Mouse (Mus musculus): Measurements from ENCODE around the gene Ccdc63. TPM values are rescaled to one million over a fixed set of nuclear protein-coding genes. Genes with fewer than 3 reads are reported as not detected.

Gene Ccdc63
- total RNA-seq, 1 experiment: 2.2 TPM

GRCm38 (mm10) chr5:122071997-122072396, 68.6 kb downstream of the Ccdc63 start:
- Histone ChIP-seq H3K4me3 (ENCODE audit: insufficient read depth in 1 of 2, low read depth in 1 of 2, low read length in 2 of 2, poor library complexity in 1 of 2, severe bottlenecking in 1 of 2) (no peak overlapping the region), H3K9me3 (ENCODE audit: control insufficient read depth, insufficient read depth, low read depth, low read length) (no peaks in the 10 kb centered on the region), H3K27ac (ENCODE audit: insufficient read depth, low read depth, low read length, poor library complexity, severe bottlenecking) (0 out of 2 replicates have a peak overlapping the region, but pooled peaks have one; percentile 24), H3K9ac (ENCODE audit: insufficient read depth, low read depth, low read length, poor library complexity, severe bottlenecking) (peak overlapping the region; percentile 37; the same call in 1 of the 2 replicates), H3K36me3 (ENCODE audit: control insufficient read depth, insufficient read depth, low read length, poor library complexity, severe bottlenecking) (no peaks in the 10 kb centered on the region), H3K4me1 (ENCODE audit: control insufficient read depth in 2 of 2, insufficient read depth in 2 of 2, low read length in 2 of 2, poor library complexity in 1 of 2) (peaks cover 4 to 19% of the 10 kb centered on the region in 2 experiments; a peak in 3 of 4 replicates)
- in situ Hi-C loops (cut with MboI; ENCODE audit: low sequenced_read_pairs in 2 of 2, unreplicated experiment in 2 of 2): no loop called here
- TF ChIP-seq ZC3H11A (IDR thresholded peaks at IDR 0.05; ENCODE audit: borderline replicate concordance, low read depth, low read length) (no peak), CHD2 (IDR thresholded peaks at IDR 0.05; ENCODE audit: low read depth, low read length) (peak; percentile 57; the same call in 1 of the 2 replicates)
- DNase-seq (ENCODE audit: low read depth, low spot score): no peak

GRCm38 (mm10) chr5:122070963-122071800, 69.4 kb downstream of the Ccdc63 start:
- H3K27ac ChIP-seq (ENCODE audit: insufficient read depth, low read depth, low read length, poor library complexity, severe bottlenecking): no peak overlapping the region; the same call in 1 of the 2 replicates
- DNase-seq (ENCODE audit: low read depth, low spot score): no peak
- TF ChIP-seq ZNF384 (IDR thresholded peaks at IDR 0.05; ENCODE audit: low read depth, low read length): no peak
- TF ChIP-seq CHD2 (IDR thresholded peaks at IDR 0.05; ENCODE audit: low read depth, low read length): no peak

GRCm38 (mm10) chr5:122068563-122068962, 72.1 kb downstream of the Ccdc63 start:
- in situ Hi-C loops (cut with MboI; ENCODE audit: low sequenced_read_pairs in 2 of 2, unreplicated experiment in 2 of 2): loop anchor here in 1 of 2 experiments (10.0 kb wide), 1 partner anchor 204 kb away; no protein-coding TSS in a partner anchor
- TF ChIP-seq ZC3H11A (IDR thresholded peaks at IDR 0.05; ENCODE audit: borderline replicate concordance, low read depth, low read length): no peak
- no peak for TF ChIP-seq CHD2 (IDR thresholded peaks at IDR 0.05; ENCODE audit: low read depth, low read length)
- TF ChIP-seq ZNF384 (IDR thresholded peaks at IDR 0.05; ENCODE audit: low read depth, low read length): no peak
- no peak for TF ChIP-seq HCFC1 (IDR thresholded peaks at IDR 0.05; ENCODE audit: borderline replicate concordance, insufficient read depth, low read length)
- no peak for TF ChIP-seq MAFK (IDR thresholded peaks at IDR 0.05; ENCODE audit: insufficient read depth, low read depth, low read length)
- peak overlapping the region; percentile 31 to 48 for H3K4me3 ChIP-seq (ENCODE audit: insufficient read depth in 1 of 2, low read depth in 1 of 2, low read length in 2 of 2, poor library complexity in 1 of 2, severe bottlenecking in 1 of 2)
- no peak for DNase-seq (ENCODE audit: low read depth, low spot score)
- H3K4me1 ChIP-seq (ENCODE audit: control insufficient read depth in 2 of 2, insufficient read depth in 2 of 2, low read length in 2 of 2, poor library complexity in 1 of 2): peaks cover 4 to 22% of the 10 kb centered on the region in 2 experiments; a peak in 3 of 4 replicates
- peak overlapping the region; percentile 36; the same call in 1 of the 2 replicates for H3K9ac ChIP-seq (ENCODE audit: insufficient read depth, low read depth, low read length, poor library complexity, severe bottlenecking)
- H3K9me3 ChIP-seq (ENCODE audit: control insufficient read depth, insufficient read depth, low read depth, low read length): no peaks in the 10 kb centered on the region
- no peak overlapping the region for H3K27ac ChIP-seq (ENCODE audit: insufficient read depth, low read depth, low read length, poor library complexity, severe bottlenecking)
- H3K36me3 ChIP-seq (ENCODE audit: control insufficient read depth, insufficient read depth, low read length, poor library complexity, severe bottlenecking): no peaks in the 10 kb centered on the region

More at GRCm38 (mm10) chr5:122070963-122071800, 69.4 kb downstream of the Ccdc63 start:
- Histone ChIP-seq H3K4me1 (ENCODE audit: control insufficient read depth in 2 of 2, insufficient read depth in 2 of 2, low read length in 2 of 2, poor library complexity in 1 of 2) (peaks cover 4 to 19% of the 10 kb centered on the region in 2 experiments; a peak in 3 of 4 replicates), H3K36me3 (ENCODE audit: control insufficient read depth, insufficient read depth, low read length, poor library complexity, severe bottlenecking) (no peaks in the 10 kb centered on the region), H3K9me3 (ENCODE audit: control insufficient read depth, insufficient read depth, low read depth, low read length) (no peaks in the 10 kb centered on the region), H3K9ac (ENCODE audit: insufficient read depth, low read depth, low read length, poor library complexity, severe bottlenecking) (peak overlapping the region; percentile 37; the same call in 1 of the 2 replicates), H3K4me3 (ENCODE audit: insufficient read depth in 1 of 2, low read depth in 1 of 2, low read length in 2 of 2, poor library complexity in 1 of 2, severe bottlenecking in 1 of 2) (no peak overlapping the region)
- in situ Hi-C loops (cut with MboI; ENCODE audit: low sequenced_read_pairs in 2 of 2, unreplicated experiment in 2 of 2): no loop called here

- no peak for DNase-seq (ENCODE audit: low read depth, low spot score)
- H3K9me3 ChIP-seq (ENCODE audit: control insufficient read depth, insufficient read depth, low read depth, low read length): no peaks in the 10 kb centered on the region
- no peak overlapping the region for H3K27ac ChIP-seq (ENCODE audit: insufficient read depth, low read depth, low read length, poor library complexity, severe bottlenecking)
- TF ChIP-seq ZNF384 (IDR thresholded peaks at IDR 0.05; ENCODE audit: low read depth, low read length): no peak
- no peak for TF ChIP-seq MAFK (IDR thresholded peaks at IDR 0.05; ENCODE audit: insufficient read depth, low read depth, low read length)
- no peak for TF ChIP-seq ZC3H11A (IDR thresholded peaks at IDR 0.05; ENCODE audit: borderline replicate concordance, low read depth, low read length)
- TF ChIP-seq HCFC1 (IDR thresholded peaks at IDR 0.05; ENCODE audit: borderline replicate concordance, insufficient read depth, low read length): no peak
- TF ChIP-seq CHD2 (IDR thresholded peaks at IDR 0.05; ENCODE audit: low read depth, low read length): no peak
- no peak overlapping the region for H3K9ac ChIP-seq (ENCODE audit: insufficient read depth, low read depth, low read length, poor library complexity, severe bottlenecking)
- no peaks in the 10 kb centered on the region for H3K36me3 ChIP-seq (ENCODE audit: control insufficient read depth, insufficient read depth, low read length, poor library complexity, severe bottlenecking)
- peaks cover 8 to 31% of the 10 kb centered on the region in 2 experiments for H3K4me1 ChIP-seq (ENCODE audit: control insufficient read depth in 2 of 2, insufficient read depth in 2 of 2, low read length in 2 of 2, poor library complexity in 1 of 2)
- in situ Hi-C loops (cut with MboI; ENCODE audit: low sequenced_read_pairs in 2 of 2, unreplicated experiment in 2 of 2): loop anchor here in 1 of 2 experiments (10.0 kb wide), 1 partner anchor 199 kb away; no protein-coding TSS in a partner anchor
- H3K4me3 ChIP-seq (ENCODE audit: insufficient read depth in 1 of 2, low read depth in 1 of 2, low read length in 2 of 2, poor library complexity in 1 of 2, severe bottlenecking in 1 of 2): no peak overlapping the region
Measured at GRCm38 (mm10) chr5:122063204-122063933, 77.3 kb downstream of the Ccdc63 start.
